Mouse (Mus musculus) cerebellum, adult 8-10 months (tissue): ENCODE measurements around the gene Map4k1.

Experiments
- DNase-seq: peaks from one replicate; pipeline ENCODE4 v3.0.0; 2022

The Map4k1 gene

DNA sequence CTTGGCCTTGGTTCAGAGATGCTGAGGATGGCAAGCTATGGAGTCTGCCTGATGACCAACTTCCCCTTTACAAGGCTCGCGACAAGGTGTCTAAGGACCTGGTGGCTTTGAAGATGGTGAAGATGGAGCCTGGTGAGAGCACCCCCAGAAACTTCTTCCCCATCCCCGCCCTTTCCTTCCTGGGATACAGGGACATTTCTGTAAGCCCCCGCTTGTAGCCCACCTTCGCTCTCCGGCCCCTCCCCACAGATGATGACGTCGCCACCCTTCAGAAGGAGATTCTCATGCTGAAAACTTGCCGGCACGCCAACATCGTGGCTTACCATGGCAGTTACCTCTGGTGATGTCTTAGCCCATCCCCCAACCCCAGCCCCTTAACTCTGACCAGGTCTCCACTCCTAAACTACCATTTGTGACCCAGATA lies 1.3 kb downstream of the Map4k1 start:
- no peak for DNase-seq

GRCm38 (mm10) chr7:28983849-28984248 lies 2.0 kb downstream of the Map4k1 start:
- DNase-seq: no peak

DNA sequence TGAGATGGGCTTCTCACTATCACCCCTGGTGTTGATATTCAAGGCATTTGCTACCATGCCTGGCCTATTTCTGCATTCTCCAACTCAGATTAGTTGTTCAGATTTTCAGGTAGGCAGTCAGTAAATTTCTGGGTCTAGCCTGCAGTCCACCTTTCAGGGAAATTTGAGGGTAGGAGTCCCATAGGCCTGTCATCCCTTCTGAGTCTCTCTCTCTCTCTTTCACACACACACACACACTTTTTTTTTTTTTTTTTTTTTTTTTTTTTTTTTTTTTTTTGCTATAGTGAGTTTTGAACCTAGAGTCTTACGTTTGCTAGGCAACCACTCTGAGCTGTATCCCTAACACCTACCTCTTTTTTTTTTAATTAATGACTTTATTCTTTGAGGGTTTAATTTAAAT lies 2.6 kb downstream of the Map4k1 start:
- no peak for DNase-seq

GRCm38 (mm10) chr7:28985207-28985606 lies 3.4 kb downstream of the Map4k1 start:
- DNase-seq: no peak

DNA sequence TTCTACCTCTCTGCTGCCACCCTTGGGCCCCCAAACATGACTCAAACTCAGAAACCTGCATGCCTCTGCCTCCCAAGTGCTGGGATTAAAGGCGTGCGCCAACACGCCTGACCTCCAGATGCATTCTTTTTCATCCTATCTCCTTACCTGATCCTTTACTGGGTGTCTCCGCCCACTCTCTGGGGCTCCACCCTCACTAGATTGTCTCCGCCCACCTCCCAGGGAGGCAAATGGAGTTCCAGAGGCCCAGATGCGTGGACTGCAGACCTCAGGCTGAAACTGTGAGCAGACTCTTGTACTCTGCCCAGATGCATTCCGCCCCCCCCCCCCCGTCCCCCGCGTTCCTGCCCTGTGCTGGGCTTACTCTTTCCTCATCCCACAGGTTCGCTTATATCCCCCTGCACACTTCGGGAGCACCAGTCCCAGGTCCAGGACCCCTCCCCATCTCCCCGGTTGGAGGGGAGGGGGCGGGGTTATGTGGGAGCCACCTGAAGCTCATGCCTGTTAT lies 9.0 kb downstream of the Map4k1 start:
- DNase-seq: no peak

DNA sequence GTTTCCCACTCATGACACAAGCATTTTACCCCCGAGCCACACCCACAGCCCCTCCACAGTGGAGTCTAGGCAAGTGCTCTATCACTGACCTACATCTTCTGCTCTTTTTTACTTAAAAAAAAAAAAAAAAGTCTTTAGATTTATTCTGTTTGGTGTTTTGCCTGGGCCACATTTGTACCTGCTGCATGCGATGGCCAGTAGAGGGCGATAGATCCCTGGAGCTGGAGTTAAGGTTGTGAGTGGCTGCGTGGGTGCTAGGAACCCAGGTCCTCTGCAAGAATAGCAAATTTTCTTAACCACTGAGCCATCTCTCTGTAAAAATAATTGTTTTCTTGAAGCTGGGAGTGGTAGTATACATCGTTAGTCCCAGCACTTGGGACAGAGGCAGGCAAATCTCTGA lies 9.8 kb downstream of the Map4k1 start:
- no peak for DNase-seq

DNA sequence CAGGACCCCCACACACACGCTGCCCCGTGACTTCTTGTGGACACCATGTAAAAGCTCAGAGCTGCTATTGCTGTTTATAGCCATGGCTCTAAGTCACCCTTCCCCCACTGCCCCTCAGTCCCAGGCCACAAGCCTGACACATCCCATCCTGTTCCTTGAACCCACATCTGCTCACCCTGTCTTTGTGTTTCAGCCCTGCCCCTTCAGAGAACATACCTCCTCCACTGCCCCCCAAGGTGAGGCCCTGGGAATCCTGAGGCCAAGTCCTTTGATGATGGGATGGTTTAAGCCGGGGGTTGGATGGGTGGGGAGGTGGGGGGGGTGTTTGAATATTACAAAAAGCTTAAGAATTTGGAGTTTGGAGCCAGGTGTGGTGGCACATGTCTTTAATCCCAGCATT lies 11.1 kb downstream of the Map4k1 start:
- DNase-seq: no peak

- no peak for DNase-seq
Observed at GRCm38 (mm10) chr7:28993402-28993801, 11.6 kb downstream of the Map4k1 start.

DNA sequence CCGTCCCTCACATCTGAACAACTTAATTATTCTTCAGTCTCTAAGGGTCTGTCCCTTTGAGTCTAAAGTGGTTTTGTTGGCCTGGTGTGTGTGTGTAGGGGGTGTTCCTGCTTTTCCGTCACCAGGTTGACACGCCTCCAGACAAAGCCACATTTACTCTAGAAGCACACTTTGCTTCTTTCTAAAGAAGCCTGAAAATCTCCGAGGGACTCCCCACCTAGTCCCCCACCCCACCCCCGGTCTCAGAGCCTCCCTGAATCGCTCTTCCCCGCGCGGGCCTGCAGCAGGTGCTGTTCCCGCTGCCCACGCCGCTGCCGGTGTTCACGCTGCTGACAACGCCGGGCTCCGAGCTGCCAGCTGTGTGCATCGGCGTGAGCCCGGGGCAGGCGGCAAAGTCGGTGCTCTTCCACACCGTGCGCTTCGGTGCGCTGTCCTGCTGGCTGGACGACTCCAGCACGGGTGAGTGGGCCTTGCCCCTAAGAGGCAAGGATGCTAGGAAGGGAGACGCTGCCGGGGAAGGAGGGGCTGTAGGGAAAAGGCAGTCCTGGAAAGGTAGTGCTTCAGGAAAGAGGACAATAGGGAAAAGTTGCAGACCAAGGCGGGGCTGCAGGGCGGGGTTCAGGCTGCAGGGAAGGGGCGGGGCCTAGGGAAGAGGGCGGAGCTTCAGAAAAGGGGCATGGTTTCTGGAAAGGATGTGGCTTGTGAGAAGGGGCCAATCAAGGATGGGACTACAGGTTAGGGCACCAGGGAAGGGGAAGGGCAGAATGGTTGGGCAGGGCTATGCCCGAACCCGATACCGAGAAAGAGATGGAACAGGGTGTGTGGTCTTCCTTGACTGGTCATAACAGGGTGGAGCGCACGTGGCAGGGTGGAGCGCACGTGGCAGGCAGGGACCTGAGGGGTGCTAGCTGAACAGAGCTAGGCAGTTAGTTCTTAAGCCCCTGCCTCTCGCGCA lies 19.1 kb downstream of the Map4k1 start:
- DNase-seq: no peak

GRCm38 (mm10) chr7:29007224-29008101 lies 25.6 kb downstream of the Map4k1 start:
- no peak for DNase-seq

DNA sequence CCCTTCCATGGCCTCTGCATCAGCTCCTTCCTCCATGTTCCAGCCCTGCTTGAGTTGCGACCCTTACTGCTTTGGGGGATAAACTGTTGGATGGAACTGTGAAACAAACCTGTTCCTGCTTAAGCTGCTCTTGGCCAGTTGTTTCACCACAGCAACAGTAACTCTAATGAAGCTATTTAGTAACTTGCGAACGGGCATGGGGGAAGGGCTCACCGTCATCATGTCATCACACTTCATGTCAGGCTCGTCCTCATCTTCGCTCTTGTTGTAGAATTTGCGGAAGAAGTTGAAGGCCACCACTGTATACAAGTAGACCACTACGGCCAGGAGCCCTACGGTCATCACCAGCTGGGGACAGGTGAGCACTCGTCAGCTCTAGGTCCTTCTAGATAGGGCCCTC lies 26.3 kb downstream of the Map4k1 start:
- no peak for DNase-seq

GRCm38 (mm10) chr7:29008714-29009113 lies 26.9 kb downstream of the Map4k1 start:
- no peak for DNase-seq

- DNase-seq: no peak
Observed at GRCm38 (mm10) chr7:29014984-29015383, 33.1 kb downstream of the Map4k1 start.

- DNase-seq: no peak
Observed at GRCm38 (mm10) chr7:29016440-29016839, 34.6 kb downstream of the Map4k1 start.

DNA sequence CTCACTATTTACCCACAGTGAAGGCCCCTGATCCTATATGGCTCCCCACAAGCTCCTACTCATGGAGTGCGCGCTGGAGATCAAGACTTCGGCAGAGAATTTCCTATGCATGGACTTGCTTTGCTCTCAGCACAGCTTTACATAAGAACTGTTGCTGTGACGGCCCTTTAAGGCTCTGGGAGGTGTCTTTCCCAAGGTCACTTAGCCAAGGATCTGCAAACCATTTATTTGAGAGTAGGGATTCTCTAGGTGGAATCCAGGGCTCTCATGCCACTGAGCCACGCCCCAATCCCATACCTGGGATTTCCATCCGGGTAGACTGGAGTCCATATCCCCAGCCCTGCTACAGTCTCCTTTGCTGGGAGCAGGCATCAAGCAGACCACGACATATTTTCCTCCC lies 35.4 kb downstream of the Map4k1 start:
- no peak for DNase-seq

DNA sequence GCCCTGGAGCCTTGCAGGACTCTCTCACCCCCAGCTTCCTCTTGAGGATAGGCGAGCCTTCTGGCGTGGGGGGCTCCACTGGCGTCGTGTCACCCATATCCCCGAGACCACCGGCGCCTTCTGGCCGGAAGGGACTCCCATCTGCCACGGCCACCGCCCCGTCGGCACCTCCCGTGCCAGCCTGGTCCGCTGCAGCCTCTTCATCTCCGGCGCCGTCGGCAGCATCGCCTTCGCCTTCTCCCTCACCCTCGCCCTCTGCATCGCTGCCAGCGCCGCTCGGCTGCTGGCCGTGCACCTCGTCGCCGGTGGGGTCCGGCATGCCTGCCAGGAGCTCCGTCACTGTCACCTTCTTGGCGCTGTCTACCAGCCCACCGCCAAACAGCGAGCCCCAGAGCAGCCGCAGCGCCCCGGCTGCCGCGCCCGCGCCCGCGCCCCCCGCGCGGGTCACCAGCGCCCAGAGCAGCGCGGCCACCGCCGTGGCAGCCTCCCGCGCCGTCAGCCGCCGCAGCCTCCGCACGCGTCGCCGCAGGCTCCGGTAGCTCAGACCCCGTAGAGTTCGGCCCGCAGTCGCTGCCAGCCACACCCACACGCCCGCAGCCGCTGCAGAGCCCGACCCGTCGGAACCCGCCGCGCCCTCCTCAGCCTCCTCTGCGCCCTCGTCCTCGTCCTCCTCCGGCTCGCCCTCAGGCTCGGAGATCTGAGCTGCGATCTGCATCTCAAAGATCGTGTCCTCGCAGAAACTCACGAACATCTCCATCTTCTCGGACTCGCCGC lies 37.8 kb downstream of the Map4k1 start:
- no peak for DNase-seq

DNA sequence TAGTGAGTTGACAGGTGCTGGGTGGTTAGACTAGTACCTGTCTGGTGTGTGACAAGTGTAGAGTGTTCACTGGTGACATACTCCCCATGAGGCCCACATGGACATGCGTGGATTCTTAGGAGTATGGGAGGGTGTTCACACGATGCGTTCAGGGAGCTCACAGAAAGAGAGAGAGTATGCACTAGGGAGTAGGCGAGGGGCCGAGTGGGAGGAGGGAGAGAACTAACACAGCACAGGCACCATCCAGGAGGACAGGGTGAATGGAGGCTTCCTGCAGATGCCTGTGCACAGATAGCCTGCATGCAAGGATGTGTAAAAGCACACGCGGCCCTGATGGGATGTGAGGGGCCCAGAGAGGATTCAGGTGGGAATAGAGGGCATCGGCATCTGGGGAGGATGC lies 40.6 kb downstream of the Map4k1 start:
- no peak for DNase-seq

GRCm38 (mm10) chr7:29023514-29023913 lies 41.7 kb downstream of the Map4k1 start:
- DNase-seq: no peak

DNA sequence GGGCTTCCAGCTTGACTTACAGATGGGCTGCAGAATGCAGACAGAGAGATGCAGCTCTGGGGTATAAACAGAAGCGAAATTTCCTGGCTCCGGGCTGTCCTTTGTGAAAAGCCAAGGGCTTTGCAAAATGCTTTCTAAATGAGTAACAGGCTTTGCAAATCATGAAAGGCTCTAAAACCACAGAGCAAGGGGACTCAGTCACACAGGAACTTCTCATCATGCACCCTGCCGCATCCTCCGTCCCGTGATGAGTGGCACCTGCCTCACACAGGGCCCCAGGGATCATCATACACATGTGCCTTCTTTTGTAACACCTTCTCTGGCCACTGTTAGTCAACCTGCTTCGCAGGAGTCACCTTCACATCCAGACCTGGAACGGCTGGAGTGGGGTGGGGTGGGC lies 43.7 kb downstream of the Map4k1 start:
- DNase-seq: no peak

- DNase-seq: no peak
Observed at GRCm38 (mm10) chr7:29026195-29026594, 44.3 kb downstream of the Map4k1 start.

DNA sequence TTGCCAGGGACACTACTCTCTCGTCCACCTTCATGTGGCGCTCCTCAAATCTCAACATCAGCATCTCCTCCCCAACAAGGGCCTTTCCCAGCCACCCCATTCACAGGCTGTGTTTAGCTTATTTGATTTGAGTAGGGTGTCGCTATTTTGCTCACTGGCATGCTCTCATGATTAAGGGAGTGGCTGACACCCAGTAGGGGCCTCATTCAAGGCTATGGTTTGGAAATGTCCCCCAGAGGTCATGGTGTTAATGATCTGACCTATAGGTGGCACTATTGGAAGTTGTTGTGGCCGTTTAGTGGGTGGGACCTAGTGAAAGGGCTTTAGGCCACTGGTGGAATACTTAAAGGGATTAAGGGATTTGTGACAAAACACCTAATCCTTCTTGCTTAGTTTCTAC lies 45.0 kb downstream of the Map4k1 start:
- DNase-seq: no peak

GRCm38 (mm10) chr7:29028761-29029160 lies 46.9 kb downstream of the Map4k1 start:
- no peak for DNase-seq
